Mouse (Mus musculus) G1E (cell line): ENCODE data around the gene Filip1l. TPM values are rescaled to one million over a fixed set of nuclear protein-coding genes. Genes with fewer than 3 reads are reported as not detected.
A peak's percentile ranks its signal among the peaks of the same experiment; 100 is the strongest.

Source experiments
- ATAC-seq: 2 replicates; pipeline ENCODE4 v1.8.0; 2016; ENCODE audit warnings: mild to moderate bottlenecking; ENCODE audit not compliant: insufficient number of reproducible peaks, poor library complexity, low FRiP score, severe bottlenecking; ENCODE audit errors: extremely low read depth
- DNase-seq: peaks from one replicate; pipeline ENCODE4 v3.0.0; 2012; ENCODE audit warnings: low spot score
- H3K27me3 ChIP-seq: 2 replicates; pipeline ENCODE4 v1.6.1; 2012; ENCODE audit warnings: mild to moderate bottlenecking, low read length, inconsistent platforms; ENCODE audit not compliant: insufficient read depth
- H3K36me3 ChIP-seq: replicated peaks from 2 replicates; pipeline ENCODE3; 2012; ENCODE audit warnings: mild to moderate bottlenecking, inconsistent platforms
- H3K4me1 ChIP-seq: 2 replicates; pipeline ENCODE4 v1.6.1; 2012; ENCODE audit warnings: low read depth, low read length, inconsistent platforms, mixed read lengths; ENCODE audit not compliant: insufficient read depth
- H3K4me3 ChIP-seq: 2 replicates; pipeline ENCODE4 v1.5.1; 2012; ENCODE audit warnings: low read depth, mild to moderate bottlenecking, inconsistent platforms, low read length, moderate library complexity, mixed read lengths
- H3K9me3 ChIP-seq: replicated peaks from 2 replicates; pipeline ENCODE4 v1.6.1; 2012; ENCODE audit warnings: inconsistent platforms
- CTCF ChIP-seq: IDR thresholded peaks from 2 replicates; pipeline ENCODE4 v1.5.1; 2012; ENCODE audit warnings: low read depth, low read length, inconsistent platforms, mixed read lengths
- GATA1 ChIP-seq: IDR thresholded peaks from 2 replicates; pipeline ENCODE4 v1.6.1; 2012; ENCODE audit warnings: borderline replicate concordance, low read length, inconsistent platforms, mixed read lengths
- GATA2 ChIP-seq: IDR thresholded peaks from 2 replicates; pipeline ENCODE4 v1.6.1; 2012; ENCODE audit warnings: low read depth, low read length, inconsistent platforms, borderline replicate concordance
- POLR2AphosphoS5 ChIP-seq: IDR thresholded peaks from 2 replicates; pipeline ENCODE4 v1.6.1; 2012; ENCODE audit warnings: low read depth, low read length, inconsistent platforms; ENCODE audit not compliant: insufficient replicate concordance
- TAL1 ChIP-seq: conservative IDR thresholded peaks from 2 replicates; pipeline ENCODE4 v1.6.1; 2012; ENCODE audit warnings: low read depth, low read length, inconsistent platforms, mixed read lengths
- polyA plus RNA-seq: library from polyadenylated mRNA; stranded (reverse); fragments of >175 nt; gene quantifications from 2 replicates; pipeline ENCODE4 v1.2.3, GENCODE M21; 2012
- total RNA-seq, 2 experiments: library from RNA; stranded (forward) in 1 of 2; stranded (reverse) in 1 of 2; fragments of 200-1000 nt in 1 of 2; fragments of >200 nt in 1 of 2; fragmentation: Nextera tagmentation in 1 of 2; gene quantifications; 2 replicates each; pipeline ENCODE4 v1.2.3; 2014 to 2017

The Filip1l gene
- total and polyA plus RNA-seq, 3 experiments: 0.01 to 0.22 TPM; not detected in 1

GRCm38 (mm10) chr16:57597295-57597957 is 244.5 kb downstream of the Filip1l start:
- DNase-seq: no peak
- no peak for TF ChIP-seq GATA1
- no peak for TF ChIP-seq TAL1
- no peak for TF ChIP-seq GATA2
- TF ChIP-seq POLR2AphosphoS5: no peak
- no peak for TF ChIP-seq CTCF
- Histone ChIP-seq H3K9me3 (no peaks in the 10 kb centered on the region), H3K4me1 (no peaks in the 10 kb centered on the region), H3K36me3 (peaks cover 7% of the 10 kb centered on the region), H3K27me3 (no peaks in the 10 kb centered on the region), H3K4me3 (no peak overlapping the region)
- ATAC-seq: no peak

GRCm38 (mm10) chr16:57601031-57601430 is 248.1 kb downstream of the Filip1l start:
- peaks cover 13% of the 10 kb centered on the region for H3K36me3 ChIP-seq
- no peaks in the 10 kb centered on the region for H3K9me3 ChIP-seq
- peaks cover 18% of the 10 kb centered on the region for H3K4me1 ChIP-seq
- ATAC-seq (no peak), DNase-seq (no peak)
- no peak for TF ChIP-seq GATA1
- TF ChIP-seq CTCF: no peak
- H3K4me3 ChIP-seq: no peak overlapping the region
- no peaks in the 10 kb centered on the region for H3K27me3 ChIP-seq

GRCm38 (mm10) chr16:57606444-57607227 is 253.7 kb downstream of the Filip1l start, which contains the start of gene Cmss1:
Gene Cmss1, minus strand, starts transcription at chr16:57606864.
- H3K4me1 ChIP-seq: peaks cover 23% of the 10 kb centered on the region
- DNase-seq: peak; percentile 67
- ATAC-seq: peak; percentile 88
- H3K9me3 ChIP-seq: no peaks in the 10 kb centered on the region
- H3K4me3 ChIP-seq: peak within 1 kb of the TSS; percentile 100
- H3K36me3 ChIP-seq: peaks cover 8% of the 10 kb centered on the region
- no peak for TF ChIP-seq GATA2
- no peak for TF ChIP-seq TAL1
- no peak for TF ChIP-seq GATA1
- H3K27me3 ChIP-seq: 0 out of 2 replicates have a peak, but pooled peaks cover 7% of the 10 kb centered on the region

- no peak for ATAC-seq
- H3K4me3 ChIP-seq: no peak overlapping the region
- H3K9me3 ChIP-seq: no peaks in the 10 kb centered on the region
- DNase-seq: no peak
- no peaks in the 10 kb centered on the region for H3K36me3 ChIP-seq
- peaks cover 15% of the 10 kb centered on the region for H3K27me3 ChIP-seq
- no peak for TF ChIP-seq GATA1
- TF ChIP-seq CTCF: peak; percentile 73
- TF ChIP-seq POLR2AphosphoS5: no peak
- H3K4me1 ChIP-seq: peaks cover 5% of the 10 kb centered on the region
These were observed 258.9 kb downstream of the Filip1l start for GRCm38 (mm10) chr16:57611768-57612167.

Other genes starting within 250 kb of the Filip1l start
- gene Tomm70a, start 231.4 kb upstream of the Filip1l start, total RNA-seq (2014; fragmentation: Nextera tagmentation): 147 and 167 TPM in 2 replicates
- 78.4 and 91.1 TPM in 2 replicates for gene Tomm70a, start 231.4 kb upstream of the Filip1l start, total RNA-seq (2017)
- gene Tomm70a, start 231.4 kb upstream of the Filip1l start, polyA plus RNA-seq: 66.0 and 85.7 TPM in 2 replicates
- gene Nit2, start 185.8 kb upstream of the Filip1l start, total RNA-seq (2014; fragmentation: Nextera tagmentation): 33.2 and 41.0 TPM in 2 replicates
- gene Nit2, start 185.8 kb upstream of the Filip1l start, total RNA-seq (2017): 38.6 and 39.6 TPM in 2 replicates
- 1.9 and 6.1 TPM in 2 replicates for gene Nit2, start 185.8 kb upstream of the Filip1l start, polyA plus RNA-seq
- gene Tbc1d23, start 121.6 kb upstream of the Filip1l start, total RNA-seq (2014; fragmentation: Nextera tagmentation): 60.5 and 61.8 TPM in 2 replicates
- gene Tbc1d23, start 121.6 kb upstream of the Filip1l start, total RNA-seq (2017): 42.9 and 47.1 TPM in 2 replicates
- 0.64 and 0.68 TPM in 2 replicates for gene Tbc1d23, start 121.6 kb upstream of the Filip1l start, polyA plus RNA-seq
- gene Tmem30c, start 60.2 kb upstream of the Filip1l start, total RNA-seq (2014; fragmentation: Nextera tagmentation): not detected in 2 replicates
- gene Tmem30c, start 60.2 kb upstream of the Filip1l start, total RNA-seq (2017): 0.33 TPM in 1 of 2 replicates, not detected in the other
- not detected in 2 replicates for gene Tmem30c, start 60.2 kb upstream of the Filip1l start, polyA plus RNA-seq